Mouse (Mus musculus): ENCODE results near the gene Zswim1.

GRCm38 (mm10) chr2:164850061-164850460 is 27.6 kb downstream of the Zswim1 start:
- TF ChIP-seq CTCF (IDR thresholded peaks at IDR 0.05; ENCODE audit: control insufficient read depth, insufficient read depth, low read length), result no peak
- no peak for TF ChIP-seq POLR2A (IDR thresholded peaks at IDR 0.05; ENCODE audit: borderline replicate concordance, control insufficient read depth, low read depth, low read length)

Measured in bone marrow, adult 2 months (tissue).